Mouse (Mus musculus) right cerebral cortex, postnatal 10 days (tissue): ENCODE results near the gene Olfr150.
"Not testable (repeated sequence)": the region's sequence is repeated elsewhere in the genome, so short reads cannot be mapped to it uniquely, and the experiment has no call there.

ENCODE experiments used
- DNase-seq, 2 experiments: peaks; one replicate each; pipeline ENCODE4 v3.0.0; 2021; ENCODE audit warnings: low spot score in 2 of 2

The Olfr150 gene

GRCm38 (mm10) chr9:39730678-39731077 lies at the start of gene Olfr150:
TSS of gene Olfr150 (plus strand) at chr9:39730978.
- DNase-seq = no peak

- not testable (repeated sequence) for DNase-seq
Measured at GRCm38 (mm10) chr9:39701123-39701522, 29.7 kb upstream of the Olfr150 start.

GRCm38 (mm10) chr9:39707017-39707416 lies 23.8 kb upstream of the Olfr150 start, which contains the start of gene Olfr149:
TSS of gene Olfr149 (minus strand) at chr9:39707117.
- DNase-seq = no peak

- DNase-seq = peak in 1 of 2 experiments; percentile 17
Measured at GRCm38 (mm10) chr9:39708958-39709357, 21.8 kb upstream of the Olfr150 start.

- DNase-seq = no peak
Measured at GRCm38 (mm10) chr9:39711053-39711452, 19.7 kb upstream of the Olfr150 start, which contains the start of gene Olfr965. TSS of gene Olfr965 (plus strand) at chr9:39711353.

GRCm38 (mm10) chr9:39740741-39741140 lies 10.0 kb downstream of the Olfr150 start:
- no peak for DNase-seq

- DNase-seq = no peak
Measured at GRCm38 (mm10) chr9:39745949-39746348, 15.2 kb downstream of the Olfr150 start, which contains the start of gene Olfr967. TSS of gene Olfr967 (plus strand) at chr9:39746249.

GRCm38 (mm10) chr9:39746428-39746827 lies 15.7 kb downstream of the Olfr150 start:
- DNase-seq = no peak

- DNase-seq = no peak
Measured at GRCm38 (mm10) chr9:39783153-39783552, 52.4 kb downstream of the Olfr150 start, which contains the start of gene Olfr968. TSS of gene Olfr968 (minus strand) at chr9:39783253.
